Mouse (Mus musculus) olfactory bulb, adult 2 months (tissue): ENCODE results near the gene Gm15517. TPM values are rescaled to one million over a fixed set of nuclear protein-coding genes. Genes with fewer than 3 reads are reported as not detected.

ENCODE experiments used
- H3K27ac ChIP-seq: fragments of 200-500 bp; 2 replicates; pipeline ENCODE4 v1.5.1; 2012; ENCODE audit warnings: low read depth, low read length; ENCODE audit not compliant: insufficient read depth
- H3K4me1 ChIP-seq: fragments of 200-500 bp; 2 replicates; pipeline ENCODE4 v1.6.1; 2012; ENCODE audit warnings: low read length; ENCODE audit not compliant: control insufficient read depth, insufficient read depth
- H3K4me3 ChIP-seq: fragments of 200-500 bp; 2 replicates; pipeline ENCODE4 v1.5.1; 2012; ENCODE audit warnings: mild to moderate bottlenecking, low read depth, low read length, moderate library complexity; ENCODE audit not compliant: insufficient read depth
- CTCF ChIP-seq: fragments of 200-500 bp; IDR thresholded peaks from 2 replicates; pipeline ENCODE4 v1.5.1; 2012; ENCODE audit warnings: low read depth, mild to moderate bottlenecking, low read length, moderate library complexity; ENCODE audit not compliant: insufficient read depth
- POLR2A ChIP-seq: fragments of 200-500 bp; IDR thresholded peaks from 2 replicates; pipeline ENCODE4 v1.6.1; 2012; ENCODE audit warnings: mild to moderate bottlenecking, low read depth, low read length, moderate library complexity; ENCODE audit not compliant: insufficient read depth
- WGBS: fragments of 180-500 bp; shearing (Covaris S2); methylation state at CpG from one replicate; pipeline ENCODE4 v1.1.7; 2018; 5-methylcytosine and 5-hydroxymethylcytosine counted together
- polyA plus RNA-seq: library from polyadenylated mRNA; stranded (reverse); fragments of >200 nt; gene quantifications from 2 replicates; pipeline ENCODE4 v1.2.4, GENCODE M21; 2012; ENCODE audit warnings: low replicate concordance; ENCODE audit not compliant: missing spikeins, insufficient read depth, insufficient read length

The Gm15517 gene
- polyA plus RNA-seq, 1 experiment: not detected

GRCm38 (mm10) chr7:44260410-44260809 is 837 bp upstream of the Gm15517 start:
- WGBS: 70% methylated on average over 6 of the region's 6 CpGs
- no peak overlapping the region for H3K4me3 ChIP-seq
- H3K27ac ChIP-seq: no peak overlapping the region
- H3K4me1 ChIP-seq: peaks cover 5% of the 10 kb centered on the region
- TF ChIP-seq POLR2A (no peak), CTCF (no peak)

GRCm38 (mm10) chr7:44262791-44263643 is 1.8 kb downstream of the Gm15517 start:
- peak; percentile 62 for TF ChIP-seq CTCF
- TF ChIP-seq POLR2A: no peak
- Histone ChIP-seq H3K27ac (no peak overlapping the region), H3K4me3 (peak overlapping the region; percentile 38), H3K4me1 (peaks cover 5% of the 10 kb centered on the region)
- WGBS: 5% methylated on average over 34 of the region's 34 CpGs

- no peak overlapping the region for H3K27ac ChIP-seq
- no peak overlapping the region for H3K4me3 ChIP-seq
- TF ChIP-seq CTCF: no peak
- TF ChIP-seq POLR2A: no peak
- peaks cover 3% of the 10 kb centered on the region for H3K4me1 ChIP-seq
- WGBS: 82% methylated on average over 11 of the region's 11 CpGs
Measured at GRCm38 (mm10) chr7:44268117-44268516, 6.9 kb downstream of the Gm15517 start.

- Histone ChIP-seq H3K4me1 (no peaks in the 10 kb centered on the region), H3K4me3 (no peak overlapping the region), H3K27ac (no peak overlapping the region)
- 85% methylated on average over 2 of the region's 2 CpGs for WGBS
- TF ChIP-seq POLR2A (no peak), CTCF (no peak)
Measured at GRCm38 (mm10) chr7:44269397-44269796, 8.2 kb downstream of the Gm15517 start.

- no peak overlapping the region for H3K27ac ChIP-seq
- no peak overlapping the region for H3K4me3 ChIP-seq
- no peaks in the 10 kb centered on the region for H3K4me1 ChIP-seq
- WGBS: 58% methylated on average over 2 of the region's 2 CpGs
- no peak for TF ChIP-seq CTCF
- TF ChIP-seq POLR2A: no peak
Measured at GRCm38 (mm10) chr7:44271309-44271708, 10.1 kb downstream of the Gm15517 start.

GRCm38 (mm10) chr7:44272546-44272945 is 11.3 kb downstream of the Gm15517 start:
- TF ChIP-seq CTCF: no peak
- TF ChIP-seq POLR2A: no peak
- H3K4me3 ChIP-seq: no peak overlapping the region
- H3K27ac ChIP-seq: no peak overlapping the region
- 87% methylated on average over 7 of the region's 7 CpGs for WGBS
- H3K4me1 ChIP-seq: no peaks in the 10 kb centered on the region

DNA sequence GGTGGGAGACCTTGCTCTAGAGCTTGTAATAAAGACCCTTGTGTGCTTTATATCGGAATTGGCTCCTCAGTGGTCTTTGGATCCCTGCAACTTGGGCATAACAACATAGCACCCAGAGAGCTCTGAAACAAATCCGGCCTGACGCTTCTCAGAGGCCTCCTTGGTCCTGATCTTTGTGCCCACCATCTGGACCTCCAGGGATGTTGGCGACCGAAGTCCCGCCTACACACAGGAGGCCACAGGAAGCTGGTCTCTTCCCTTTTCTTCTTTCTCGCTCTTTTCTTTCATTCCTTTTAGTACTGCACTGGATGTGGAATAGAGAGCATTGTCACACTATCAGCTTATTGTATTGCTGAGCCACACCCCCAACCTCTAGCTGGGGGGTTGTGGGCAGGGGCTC is 12.2 kb downstream of the Gm15517 start:
- Histone ChIP-seq H3K27ac (no peak overlapping the region), H3K4me3 (no peak overlapping the region), H3K4me1 (no peaks in the 10 kb centered on the region)
- WGBS: 66% methylated on average over 7 of the region's 7 CpGs
- TF ChIP-seq POLR2A (no peak), CTCF (no peak)

- Histone ChIP-seq H3K4me1 (no peaks in the 10 kb centered on the region), H3K27ac (no peak overlapping the region), H3K4me3 (no peak overlapping the region)
- TF ChIP-seq CTCF (no peak), POLR2A (no peak)
- 60% methylated on average over 11 of the region's 11 CpGs for WGBS
Measured at GRCm38 (mm10) chr7:44274096-44274495, 12.8 kb downstream of the Gm15517 start.

- 76% methylated on average over 3 of the region's 3 CpGs for WGBS
- Histone ChIP-seq H3K27ac (no peak overlapping the region), H3K4me1 (no peaks in the 10 kb centered on the region), H3K4me3 (no peak overlapping the region)
- TF ChIP-seq POLR2A (no peak), CTCF (no peak)
Measured at GRCm38 (mm10) chr7:44275546-44275945, 14.3 kb downstream of the Gm15517 start.
